Mouse (Mus musculus) kidney, adult 11 months (tissue): ENCODE results near the gene Rspo1.

ENCODE experiments used
- DNase-seq: peaks from one replicate; pipeline ENCODE4 v3.0.0; 2022

Rspo1 gene

DNA sequence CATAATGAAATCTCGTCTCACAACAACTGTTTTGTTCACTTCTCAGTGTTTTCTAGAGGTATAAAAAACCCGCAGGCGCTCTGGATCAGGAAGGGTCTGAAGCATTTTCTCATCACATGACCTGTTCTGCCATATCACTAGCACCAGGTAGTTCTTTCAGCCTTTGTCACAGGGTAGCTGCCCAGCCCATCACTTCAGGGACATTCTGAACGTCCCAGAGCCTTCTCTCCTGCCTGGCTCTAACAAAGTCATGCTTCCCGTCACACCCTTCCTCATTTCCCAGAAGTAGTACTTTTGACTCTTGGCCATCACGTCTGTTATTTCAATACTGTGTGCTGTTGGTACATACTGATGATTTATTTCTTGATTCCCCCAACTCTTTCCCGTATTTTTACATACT lies 58.2 kb downstream of the Rspo1 start:
- no peak for DNase-seq

DNA sequence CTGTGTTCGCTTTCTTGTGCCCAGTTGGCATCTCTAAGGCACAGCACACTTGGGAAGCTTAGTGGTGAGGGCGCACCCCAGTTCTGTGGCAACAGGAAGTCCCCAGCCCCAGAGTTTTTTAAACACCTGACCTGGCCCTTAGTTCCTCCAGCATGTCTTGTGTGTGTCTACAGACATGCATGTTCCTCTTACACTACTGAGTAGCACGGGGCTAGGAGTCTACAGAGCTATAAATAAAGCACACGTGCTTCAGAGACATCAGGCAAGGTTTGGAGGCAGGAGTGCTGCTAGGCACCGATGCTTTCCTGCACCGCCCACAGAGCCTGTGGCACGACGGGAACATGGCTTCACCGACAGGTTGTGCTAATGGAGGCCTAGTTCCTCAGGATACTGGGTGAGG lies 69.2 kb downstream of the Rspo1 start:
- DNase-seq = no peak

DNA sequence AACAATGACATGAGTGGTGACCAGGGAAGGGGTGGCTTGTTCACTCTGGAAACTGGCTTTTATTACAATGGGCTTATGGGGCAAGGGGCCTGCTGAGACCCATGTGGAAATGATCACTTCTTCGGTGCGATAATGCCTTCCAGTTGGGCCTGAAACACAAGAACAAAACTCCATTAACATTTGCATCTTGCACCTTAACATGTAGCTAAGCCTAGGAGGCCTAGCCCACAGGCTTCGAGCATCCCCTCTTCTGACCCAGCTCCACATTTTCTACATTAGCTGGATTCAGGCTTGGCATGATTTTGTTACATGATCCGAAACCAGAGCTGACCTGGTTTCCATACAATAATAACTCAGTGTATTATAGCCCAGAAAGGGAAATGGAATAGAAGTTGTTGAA lies 70.2 kb downstream of the Rspo1 start:
- no peak for DNase-seq

DNA sequence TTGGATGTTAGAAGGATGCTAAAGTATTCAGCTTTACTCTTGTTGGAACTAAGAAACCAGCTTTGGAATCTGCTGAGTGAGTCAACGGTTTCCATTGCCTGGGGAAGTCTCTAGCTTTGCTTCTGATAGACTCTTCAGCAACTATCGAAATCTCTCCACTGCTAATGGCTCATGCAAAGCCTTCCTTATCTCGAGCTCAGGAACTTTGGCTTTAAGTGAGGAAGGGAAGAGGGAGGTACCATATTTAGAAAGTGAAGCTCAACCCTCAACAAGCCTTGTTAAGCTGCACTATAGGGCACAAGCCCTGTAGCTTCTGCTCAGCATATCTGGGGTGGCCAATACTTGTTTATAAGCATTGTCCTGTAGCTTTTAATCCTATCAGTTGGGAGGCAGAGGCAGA lies 71.0 kb downstream of the Rspo1 start:
- DNase-seq = no peak

DNA sequence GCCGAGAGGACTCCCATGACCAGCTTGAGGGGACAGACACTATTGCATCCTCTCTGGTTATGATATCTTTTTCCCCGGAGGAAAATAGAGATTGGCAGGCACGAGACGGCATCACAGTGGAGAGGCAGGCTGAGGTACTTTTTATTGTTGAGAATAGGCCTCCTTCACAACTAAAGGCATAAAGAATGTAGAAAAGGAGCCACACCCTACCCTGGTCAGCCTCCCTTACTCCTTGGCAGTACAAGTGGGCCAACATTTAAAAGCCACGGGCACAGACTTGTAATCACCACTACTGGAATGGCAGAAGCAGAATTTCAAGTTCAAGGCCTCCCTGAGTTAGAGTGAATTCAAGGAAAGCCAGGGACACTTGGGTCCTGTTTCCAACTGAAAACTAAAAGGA lies 71.8 kb downstream of the Rspo1 start:
- DNase-seq = no peak
